Mouse (Mus musculus) intestine, embryonic 15.5 days (tissue): ENCODE results near the gene Dpp10. TPM values are rescaled to one million over a fixed set of nuclear protein-coding genes. Genes with fewer than 3 reads are reported as not detected.

Experiments used
- ATAC-seq: fragments of 200-750 bp; cut with Nextera tagmentation; 2 replicates; pipeline ENCODE4 v1.8.0; 2017; ENCODE audit warnings: moderate TSS enrichment, moderate library complexity
- H3K27ac ChIP-seq: fragments of 300-500 bp; sonication (generic); 2 replicates; pipeline ENCODE4 v1.5.1; 2015; ENCODE audit warnings: mild to moderate bottlenecking, inconsistent platforms
- H3K27me3 ChIP-seq: fragments of 300-500 bp; sonication (generic); replicated peaks from 2 replicates; pipeline ENCODE4 v1.6.1; 2015; ENCODE audit warnings: inconsistent platforms
- H3K36me3 ChIP-seq: fragments of 300-500 bp; sonication (generic); 2 replicates; pipeline ENCODE4 v1.6.1; 2015; ENCODE audit warnings: inconsistent platforms
- H3K4me1 ChIP-seq: fragments of 300-500 bp; sonication (generic); replicated peaks from 2 replicates; pipeline ENCODE4 v1.6.1; 2015; ENCODE audit warnings: inconsistent platforms
- H3K4me2 ChIP-seq: fragments of 300-500 bp; sonication (generic); replicated peaks from 2 replicates; pipeline ENCODE4 v1.6.1; 2015; ENCODE audit warnings: mild to moderate bottlenecking, inconsistent platforms
- H3K4me3 ChIP-seq: fragments of 300-500 bp; sonication (generic); replicated peaks from 2 replicates; pipeline ENCODE4 v1.5.1; 2015; ENCODE audit warnings: inconsistent platforms
- H3K9ac ChIP-seq: fragments of 300-500 bp; sonication (generic); 2 replicates; pipeline ENCODE4 v1.6.1; 2015; ENCODE audit warnings: inconsistent platforms
- H3K9me3 ChIP-seq: fragments of 300-500 bp; sonication (generic); 2 replicates; pipeline ENCODE4 v1.6.1; 2016; ENCODE audit warnings: inconsistent platforms
- WGBS: fragments of 180-500 bp; shearing (Covaris S2); methylation state at CpG from one replicate; pipeline ENCODE4 v1.1.7; 2015; 5-methylcytosine and 5-hydroxymethylcytosine counted together
- polyA plus RNA-seq: library from polyadenylated mRNA; unstranded; fragments of >200 nt; fragmentation: Nextera tagmentation; extraction: Ambion mirVana; gene quantifications from 2 replicates; pipeline ENCODE4 v1.2.1, GENCODE M21; 2015

Dpp10 gene
- polyA plus RNA-seq, 1 experiment from 2014 or later, result 0.75 TPM

DNA sequence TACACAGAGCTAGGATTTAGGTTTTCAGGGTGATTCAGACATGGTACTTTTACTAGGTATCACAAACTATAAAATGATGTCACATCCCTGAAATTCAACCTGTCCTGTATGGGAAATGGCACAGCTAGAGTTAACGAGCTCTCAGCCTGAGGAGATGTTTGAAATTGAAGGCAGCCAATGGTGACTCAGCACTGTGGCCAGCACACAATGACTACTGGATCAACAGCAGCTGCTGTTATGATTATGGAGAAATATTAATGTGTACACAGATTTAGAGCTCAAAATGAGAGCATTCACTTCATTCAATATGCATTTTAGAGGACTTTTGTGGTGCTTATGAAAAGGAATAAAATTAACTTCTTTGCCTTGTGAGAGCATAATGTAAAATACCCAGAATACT is 66.8 kb downstream of the Dpp10 start:
- Histone ChIP-seq H3K9me3 (no peaks in the 10 kb centered on the region), H3K27ac (no peak overlapping the region), H3K4me2 (no peak overlapping the region), H3K27me3 (no peaks in the 10 kb centered on the region), H3K4me1 (no peaks in the 10 kb centered on the region), H3K9ac (no peak overlapping the region), H3K4me3 (no peak overlapping the region), H3K36me3 (no peaks in the 10 kb centered on the region)
- no peak for ATAC-seq
- WGBS, result 54% methylated on average over 1 of the region's 1 CpGs

DNA sequence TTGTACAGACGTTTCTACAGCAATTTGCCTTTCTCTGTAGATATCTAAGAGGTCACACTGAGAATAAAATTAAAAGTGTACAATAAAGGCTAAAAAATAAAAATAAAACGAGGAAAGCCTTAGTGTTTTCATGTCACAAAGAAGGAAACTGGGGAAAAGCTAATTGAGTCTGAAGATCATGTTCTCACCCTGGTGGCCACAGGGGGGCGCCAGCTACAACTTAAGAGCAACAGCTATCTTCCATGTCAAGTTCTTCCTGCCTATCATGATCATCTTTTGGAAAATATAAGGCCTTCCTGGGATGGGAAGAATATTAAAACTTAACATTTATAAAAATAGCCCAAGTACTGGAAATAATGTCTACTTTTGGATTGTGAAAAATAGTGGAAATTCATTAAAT is 70.7 kb downstream of the Dpp10 start:
- H3K27me3 ChIP-seq, result no peaks in the 10 kb centered on the region
- no peaks in the 10 kb centered on the region for H3K4me1 ChIP-seq
- ATAC-seq, result no peak
- H3K9ac ChIP-seq, result no peak overlapping the region
- no peaks in the 10 kb centered on the region for H3K36me3 ChIP-seq
- WGBS, result 30% methylated on average over 3 of the region's 3 CpGs
- H3K9me3 ChIP-seq, result no peaks in the 10 kb centered on the region
- no peak overlapping the region for H3K27ac ChIP-seq
- no peak overlapping the region for H3K4me2 ChIP-seq
- no peak overlapping the region for H3K4me3 ChIP-seq

DNA sequence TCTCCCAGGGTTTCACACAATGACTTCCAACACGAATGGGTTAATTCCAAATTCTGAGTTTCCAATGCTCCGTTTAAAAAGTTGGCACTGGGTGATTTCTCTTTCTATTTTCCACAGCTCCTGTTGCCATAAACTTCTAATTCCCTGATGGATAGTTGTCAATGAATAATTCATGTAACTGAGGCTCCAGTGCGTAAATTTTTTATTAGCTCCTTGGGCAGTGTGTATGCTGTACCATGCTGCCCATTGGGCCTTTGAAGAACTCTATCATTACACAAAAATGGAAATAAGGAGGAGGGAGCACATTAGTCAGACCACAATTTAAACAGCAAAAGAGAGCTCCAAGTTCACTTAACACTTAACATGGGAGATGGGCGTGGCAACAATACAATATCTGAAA is 99.2 kb downstream of the Dpp10 start:
- Histone ChIP-seq H3K4me3 (no peak overlapping the region), H3K4me2 (no peak overlapping the region), H3K27ac (no peak overlapping the region), H3K36me3 (no peaks in the 10 kb centered on the region), H3K4me1 (no peaks in the 10 kb centered on the region), H3K9me3 (no peaks in the 10 kb centered on the region), H3K9ac (no peak overlapping the region), H3K27me3 (no peaks in the 10 kb centered on the region)
- no peak for ATAC-seq
- 75% methylated on average over 4 of the region's 4 CpGs for WGBS

DNA sequence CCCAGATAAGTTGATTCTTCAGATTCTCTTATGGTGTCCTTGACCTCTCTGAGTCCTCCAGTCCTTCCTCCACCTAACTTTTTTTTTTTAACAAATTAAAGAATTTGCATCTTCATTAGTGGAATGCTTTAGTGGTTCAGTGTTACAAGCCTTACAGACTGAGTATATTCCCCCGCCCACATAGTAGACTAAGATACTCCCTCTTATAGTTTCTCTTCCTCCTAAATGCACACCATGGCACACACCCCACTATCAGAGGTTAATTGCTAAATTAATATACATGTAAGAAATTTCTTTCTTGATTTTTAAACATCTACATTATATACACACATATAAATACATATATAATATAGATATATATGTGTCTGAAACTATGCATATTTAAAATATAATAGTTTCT is 104.5 kb downstream of the Dpp10 start:
- H3K4me2 ChIP-seq, result no peak overlapping the region
- H3K4me1 ChIP-seq, result no peaks in the 10 kb centered on the region
- no peaks in the 10 kb centered on the region for H3K36me3 ChIP-seq
- H3K27me3 ChIP-seq, result no peaks in the 10 kb centered on the region
- no peak overlapping the region for H3K9ac ChIP-seq
- H3K4me3 ChIP-seq, result no peak overlapping the region
- no peak overlapping the region for H3K27ac ChIP-seq
- 97% methylated on average over 1 of the region's 1 CpGs for WGBS
- no peaks in the 10 kb centered on the region for H3K9me3 ChIP-seq
- ATAC-seq, result no peak

DNA sequence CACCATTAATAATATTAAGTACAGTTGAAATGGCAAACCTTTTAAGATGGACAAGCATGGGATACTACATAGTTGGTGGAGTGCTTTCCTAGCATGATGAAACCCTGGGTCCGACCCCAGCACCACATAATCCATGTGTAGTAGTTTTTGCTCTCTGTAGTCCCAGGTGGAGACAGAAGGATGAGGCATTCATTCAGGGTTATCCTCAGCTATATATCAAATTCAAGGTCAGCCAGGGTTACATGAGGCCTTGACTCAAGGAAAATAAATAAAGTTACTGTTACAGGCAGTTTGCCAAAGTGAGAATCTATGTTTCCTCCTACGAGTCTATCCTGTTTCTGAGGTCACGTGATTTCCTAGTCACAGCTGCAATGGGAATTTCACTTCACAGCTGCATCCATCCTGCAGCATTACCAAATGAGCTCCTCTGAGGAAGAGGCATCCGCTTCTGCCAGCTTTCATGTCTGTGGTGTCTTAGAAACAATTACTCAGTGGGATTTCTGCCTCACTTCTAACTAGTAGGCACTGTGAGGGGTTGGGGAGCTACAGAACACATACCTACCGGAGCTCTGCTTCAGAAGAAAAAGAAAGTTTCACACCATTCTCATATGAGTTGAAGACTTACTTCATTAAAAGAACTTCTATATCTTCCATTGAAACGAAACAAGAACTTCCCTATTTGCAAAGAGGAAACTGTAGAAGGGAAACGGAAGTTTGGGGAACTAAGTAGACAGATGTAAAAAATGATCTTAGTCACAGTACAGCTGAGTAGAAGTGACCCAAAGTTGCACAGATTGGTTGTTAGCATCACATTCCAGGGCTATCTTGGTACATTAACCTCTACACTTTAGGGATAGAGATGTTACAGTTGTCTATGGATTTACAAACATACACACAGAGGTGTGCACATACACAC is 111.3 kb downstream of the Dpp10 start:
- Histone ChIP-seq H3K4me3 (no peak overlapping the region), H3K4me1 (no peaks in the 10 kb centered on the region), H3K9ac (no peak overlapping the region), H3K4me2 (no peak overlapping the region), H3K27ac (no peak overlapping the region), H3K36me3 (no peaks in the 10 kb centered on the region), H3K9me3 (no peaks in the 10 kb centered on the region), H3K27me3 (no peaks in the 10 kb centered on the region)
- ATAC-seq, result peak; percentile 47; the same call in 1 of the 2 replicates
- WGBS, result 62% methylated on average over 7 of the region's 7 CpGs

DNA sequence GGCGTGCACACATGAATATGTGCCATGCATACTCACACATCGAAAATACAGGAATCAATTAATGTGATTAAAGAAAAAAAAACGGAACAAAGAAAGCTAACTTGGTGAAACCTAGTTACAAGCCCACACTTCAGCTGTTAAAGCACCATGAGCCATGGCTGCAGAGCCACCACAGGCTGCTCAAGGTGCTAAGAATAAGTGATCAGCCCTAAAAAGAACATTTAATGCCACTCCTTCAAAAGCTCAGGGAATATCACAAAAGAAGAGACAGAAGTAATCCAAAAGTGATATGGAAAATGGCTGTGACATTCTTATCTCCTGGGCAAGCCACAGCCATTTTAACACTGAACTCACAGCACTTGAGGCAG is 117.4 kb downstream of the Dpp10 start:
- Histone ChIP-seq H3K27me3 (no peaks in the 10 kb centered on the region), H3K36me3 (no peaks in the 10 kb centered on the region), H3K9ac (no peak overlapping the region), H3K9me3 (no peaks in the 10 kb centered on the region), H3K4me1 (no peaks in the 10 kb centered on the region), H3K27ac (no peak overlapping the region), H3K4me3 (no peak overlapping the region), H3K4me2 (no peak overlapping the region)
- ATAC-seq, result no peak
- WGBS, result 82% methylated on average over 3 of the region's 3 CpGs

DNA sequence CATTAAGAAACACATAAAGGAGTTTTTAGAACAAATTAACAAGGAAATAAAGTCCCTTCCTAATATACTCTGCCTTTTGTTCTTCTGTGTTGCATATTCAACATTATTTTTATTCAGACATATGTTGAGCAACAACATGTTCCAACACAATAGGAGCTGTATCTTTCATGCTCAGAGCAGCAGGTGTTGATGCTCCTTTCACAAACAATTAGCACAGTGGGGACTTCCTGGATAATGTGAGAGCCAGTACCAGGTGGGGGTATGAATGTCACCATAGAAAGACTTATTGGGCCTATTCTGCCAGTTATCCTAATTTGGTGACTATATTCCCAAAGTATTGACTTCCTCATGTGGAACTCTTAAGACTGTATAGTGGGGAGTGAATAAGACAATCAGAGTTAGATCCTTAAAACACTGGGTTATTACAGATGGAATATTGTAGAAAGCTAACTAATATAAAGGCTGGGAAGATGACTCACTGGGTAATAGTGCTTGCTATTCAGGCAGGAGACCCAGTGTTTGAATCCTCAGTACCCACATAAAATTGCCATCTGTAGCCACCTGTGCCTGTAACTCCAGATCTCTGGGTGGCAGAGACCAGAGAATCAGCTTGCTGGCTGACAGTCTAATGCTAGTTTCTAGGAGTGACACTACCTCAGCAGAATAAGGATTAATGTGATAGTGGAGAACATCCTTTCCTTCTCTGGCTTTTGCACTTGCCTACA is 117.9 kb downstream of the Dpp10 start:
- no peak for ATAC-seq
- Histone ChIP-seq H3K4me2 (no peak overlapping the region), H3K27me3 (no peaks in the 10 kb centered on the region), H3K4me3 (no peak overlapping the region), H3K36me3 (no peaks in the 10 kb centered on the region), H3K27ac (no peak overlapping the region), H3K4me1 (no peaks in the 10 kb centered on the region), H3K9ac (no peak overlapping the region), H3K9me3 (no peaks in the 10 kb centered on the region)

DNA sequence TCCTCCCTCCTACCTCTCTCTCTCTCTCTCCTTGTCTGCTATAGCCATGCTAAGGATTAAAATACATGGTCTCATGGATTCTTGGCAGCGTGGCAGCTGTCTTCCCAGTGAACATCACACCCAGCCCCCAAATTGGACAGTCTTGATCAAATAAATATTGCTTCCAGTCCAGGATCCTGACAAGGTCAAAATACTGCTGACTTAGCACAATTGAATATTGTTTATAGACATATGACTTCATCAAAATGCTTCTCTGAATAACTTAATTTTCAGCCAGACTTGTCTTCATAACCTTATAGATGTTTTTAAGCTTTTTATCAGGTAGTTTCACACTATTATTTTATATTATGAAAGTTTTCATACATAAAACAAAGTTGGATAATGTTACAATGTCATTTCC is 120.5 kb downstream of the Dpp10 start:
- Histone ChIP-seq H3K27ac (no peak overlapping the region), H3K4me3 (no peak overlapping the region), H3K4me2 (no peak overlapping the region), H3K9me3 (no peaks in the 10 kb centered on the region), H3K4me1 (no peaks in the 10 kb centered on the region), H3K27me3 (no peaks in the 10 kb centered on the region), H3K9ac (no peak overlapping the region), H3K36me3 (no peaks in the 10 kb centered on the region)
- WGBS, result 63% methylated on average over 1 of the region's 1 CpGs
- ATAC-seq, result no peak

DNA sequence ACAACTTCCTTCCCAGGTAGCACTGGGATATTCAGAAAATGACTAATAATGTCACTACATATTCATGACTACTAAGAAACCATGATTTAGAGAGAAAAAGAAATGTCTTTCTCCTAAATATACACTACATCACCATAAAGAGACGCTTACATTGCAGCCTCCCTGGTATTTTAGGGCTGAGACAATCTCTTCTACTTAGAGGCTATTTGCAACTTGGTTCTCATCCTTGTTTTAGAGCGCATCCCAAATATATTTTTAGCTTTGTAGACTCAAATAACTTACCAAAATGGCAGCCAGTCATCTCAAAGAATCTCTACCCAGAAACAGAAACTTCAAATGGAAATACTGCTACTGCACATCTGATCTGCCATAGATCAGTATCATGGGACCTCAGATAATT is 121.5 kb downstream of the Dpp10 start:
- ATAC-seq, result no peak
- Histone ChIP-seq H3K36me3 (no peaks in the 10 kb centered on the region), H3K9me3 (no peaks in the 10 kb centered on the region), H3K27ac (no peak overlapping the region), H3K9ac (no peak overlapping the region), H3K4me3 (no peak overlapping the region), H3K4me1 (no peaks in the 10 kb centered on the region), H3K4me2 (no peak overlapping the region), H3K27me3 (no peaks in the 10 kb centered on the region)
- 81% methylated on average over 2 of the region's 2 CpGs for WGBS

DNA sequence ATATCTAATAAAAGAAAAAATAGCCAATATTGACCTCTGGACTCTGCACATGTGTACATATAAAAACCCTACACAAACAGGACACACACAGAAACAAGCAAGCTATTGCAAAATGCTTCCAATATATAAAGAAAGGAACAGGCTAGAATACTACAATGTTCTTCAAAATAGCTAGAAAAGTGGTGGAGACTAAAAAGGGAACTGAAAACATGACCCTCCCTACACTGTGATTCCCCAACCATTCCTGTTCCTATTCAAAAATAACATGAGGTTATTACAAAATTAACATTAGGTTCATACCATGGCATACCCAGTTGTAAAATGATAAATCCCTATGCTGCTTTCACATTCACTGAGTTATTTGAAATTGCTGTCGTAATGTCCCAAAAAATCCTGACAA is 125.8 kb downstream of the Dpp10 start:
- Histone ChIP-seq H3K4me3 (no peak overlapping the region), H3K36me3 (no peaks in the 10 kb centered on the region), H3K9me3 (no peaks in the 10 kb centered on the region), H3K9ac (no peak overlapping the region), H3K4me1 (no peaks in the 10 kb centered on the region), H3K27ac (no peak overlapping the region), H3K27me3 (no peaks in the 10 kb centered on the region), H3K4me2 (no peak overlapping the region)
- ATAC-seq, result no peak
- WGBS, result 93% methylated on average over 1 of the region's 1 CpGs

DNA sequence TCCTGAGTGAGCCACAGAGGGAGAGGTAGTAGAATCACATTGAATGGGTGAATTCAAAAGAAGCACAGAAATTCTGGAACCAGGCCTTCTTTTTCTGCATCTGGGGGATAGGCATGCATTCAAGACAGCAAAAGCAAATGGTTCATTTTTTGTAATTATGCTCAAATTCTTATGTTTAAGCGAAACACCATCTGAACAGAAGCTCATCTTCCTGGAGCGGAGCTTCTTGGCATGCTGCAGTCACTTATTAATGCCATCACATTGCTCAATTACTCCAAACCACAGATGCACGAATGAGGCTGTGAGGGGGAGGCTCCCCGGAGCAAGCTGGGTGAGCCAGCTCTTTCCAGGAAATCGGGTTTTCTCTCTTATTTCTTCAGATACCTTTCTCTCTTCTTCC is 142.7 kb downstream of the Dpp10 start:
- 77% methylated on average over 5 of the region's 5 CpGs for WGBS
- Histone ChIP-seq H3K4me3 (no peak overlapping the region), H3K4me1 (no peaks in the 10 kb centered on the region), H3K9me3 (no peaks in the 10 kb centered on the region), H3K4me2 (no peak overlapping the region), H3K27ac (no peak overlapping the region), H3K9ac (no peak overlapping the region), H3K36me3 (no peaks in the 10 kb centered on the region), H3K27me3 (no peaks in the 10 kb centered on the region)
- no peak for ATAC-seq

DNA sequence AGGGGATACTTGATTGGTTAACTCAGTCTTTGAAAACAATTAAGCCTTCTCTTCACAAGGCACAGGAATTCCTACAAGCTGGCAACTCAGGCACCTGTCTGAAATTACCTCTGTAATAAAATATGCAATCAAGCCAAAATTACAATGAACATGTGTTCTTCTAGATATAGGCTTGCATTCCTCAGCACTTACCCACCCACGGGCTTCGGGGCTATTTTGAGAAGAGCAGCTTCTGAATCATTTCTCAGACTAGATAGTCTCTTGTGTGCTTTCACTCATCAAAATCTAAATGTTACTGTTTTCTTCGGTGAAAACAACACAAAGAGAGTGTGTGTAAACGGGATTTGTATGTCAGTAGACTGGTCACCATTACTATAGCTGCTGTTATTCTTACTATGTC is 144.1 kb downstream of the Dpp10 start:
- no peaks in the 10 kb centered on the region for H3K4me1 ChIP-seq
- H3K27ac ChIP-seq, result no peak overlapping the region
- no peak overlapping the region for H3K4me3 ChIP-seq
- H3K27me3 ChIP-seq, result no peaks in the 10 kb centered on the region
- H3K4me2 ChIP-seq, result no peak overlapping the region
- 74% methylated on average over 4 of the region's 4 CpGs for WGBS
- no peak overlapping the region for H3K9ac ChIP-seq
- no peak for ATAC-seq
- no peaks in the 10 kb centered on the region for H3K36me3 ChIP-seq
- H3K9me3 ChIP-seq, result no peaks in the 10 kb centered on the region

DNA sequence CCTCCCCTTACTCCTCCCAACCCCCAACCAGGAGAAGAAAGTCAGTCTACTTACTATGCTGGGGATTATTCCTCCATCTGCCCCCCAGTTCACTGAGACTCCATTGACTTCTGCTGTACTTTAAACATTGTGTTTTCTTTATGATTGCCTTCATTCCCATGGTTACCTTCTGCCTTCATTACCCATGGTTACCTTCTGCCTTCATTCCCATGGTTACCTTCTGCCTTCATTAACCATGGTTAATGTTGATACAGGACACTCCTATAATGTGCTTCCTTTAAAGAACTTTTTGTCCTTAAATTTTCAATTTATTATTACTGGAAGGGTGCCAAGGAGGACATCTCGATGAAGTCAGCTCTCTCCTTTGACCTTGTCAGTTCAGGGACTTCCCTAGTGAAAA is 158.1 kb downstream of the Dpp10 start:
- no peaks in the 10 kb centered on the region for H3K36me3 ChIP-seq
- H3K4me3 ChIP-seq, result no peak overlapping the region
- 36% methylated on average over 1 of the region's 1 CpGs for WGBS
- H3K4me1 ChIP-seq, result no peaks in the 10 kb centered on the region
- no peak overlapping the region for H3K4me2 ChIP-seq
- no peaks in the 10 kb centered on the region for H3K27me3 ChIP-seq
- no peak for ATAC-seq
- no peak overlapping the region for H3K9ac ChIP-seq
- no peaks in the 10 kb centered on the region for H3K9me3 ChIP-seq
- no peak overlapping the region for H3K27ac ChIP-seq
